Mouse (Mus musculus): ENCODE measurements around the gene Nr6a1. TPM values are rescaled to one million over a fixed set of nuclear protein-coding genes. Genes with fewer than 3 reads are reported as not detected.

Nr6a1 gene
- polyA plus RNA-seq, 1 experiment from 2014 or later: 1.9 TPM

DNA sequence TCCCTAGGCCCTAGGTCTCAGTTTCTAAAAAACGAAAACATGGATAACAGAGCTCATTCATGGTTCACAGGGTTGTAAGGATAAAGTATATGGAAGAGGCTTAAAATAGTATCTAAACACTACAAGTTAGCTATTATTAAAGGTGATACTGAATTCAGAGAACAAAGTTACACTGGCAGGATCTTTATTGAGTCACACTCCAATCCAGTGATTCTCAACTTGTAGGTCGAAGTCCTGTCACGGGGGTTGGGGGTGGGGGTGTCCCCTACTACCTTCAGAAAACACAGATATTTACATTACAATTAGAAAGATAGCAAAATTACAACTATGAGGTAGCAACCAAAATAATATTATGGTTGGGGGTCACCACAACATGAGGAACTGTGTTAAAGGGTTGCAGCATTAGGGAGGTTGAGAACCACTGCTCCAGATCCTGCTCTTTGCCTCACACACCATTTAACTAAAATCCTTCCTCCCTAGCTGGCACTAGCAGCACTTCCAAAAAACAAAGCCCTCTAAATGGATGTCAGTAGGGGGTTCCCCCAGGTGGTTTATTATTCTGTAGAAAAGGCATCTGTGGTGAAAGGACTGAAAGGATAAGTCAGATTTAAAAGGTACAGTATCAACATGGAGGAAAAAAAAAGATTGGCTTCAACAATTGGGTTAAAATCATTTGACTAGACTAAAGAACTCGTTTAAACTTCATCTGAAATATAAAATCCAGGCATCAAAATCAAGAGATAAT is 10.4 kb downstream of the Nr6a1 start:
- 39% methylated on average over 4 of the region's 4 CpGs for WGBS
- no peaks in the 10 kb centered on the region for H3K27me3 ChIP-seq (ENCODE audit: insufficient read depth, low read length)
- no peak overlapping the region for H3K9ac ChIP-seq
- no peaks in the 10 kb centered on the region for H3K9me3 ChIP-seq (ENCODE audit: low read depth, low read length)
- TF ChIP-seq CTCF (IDR thresholded peaks at IDR 0.05; ENCODE audit: low read depth): no peak
- H3K36me3 ChIP-seq (ENCODE audit: insufficient read depth): no peaks in the 10 kb centered on the region
- ATAC-seq (ENCODE audit: insufficient read depth) (no peak), DNase-seq (no peak)
- H3K4me2 ChIP-seq: no peak overlapping the region
- no peaks in the 10 kb centered on the region for H3K4me1 ChIP-seq (ENCODE audit: insufficient read depth)
- no peak overlapping the region for H3K4me3 ChIP-seq (ENCODE audit: low read depth, low read length)
- no peak overlapping the region for H3K27ac ChIP-seq (ENCODE audit: low read depth)

DNA sequence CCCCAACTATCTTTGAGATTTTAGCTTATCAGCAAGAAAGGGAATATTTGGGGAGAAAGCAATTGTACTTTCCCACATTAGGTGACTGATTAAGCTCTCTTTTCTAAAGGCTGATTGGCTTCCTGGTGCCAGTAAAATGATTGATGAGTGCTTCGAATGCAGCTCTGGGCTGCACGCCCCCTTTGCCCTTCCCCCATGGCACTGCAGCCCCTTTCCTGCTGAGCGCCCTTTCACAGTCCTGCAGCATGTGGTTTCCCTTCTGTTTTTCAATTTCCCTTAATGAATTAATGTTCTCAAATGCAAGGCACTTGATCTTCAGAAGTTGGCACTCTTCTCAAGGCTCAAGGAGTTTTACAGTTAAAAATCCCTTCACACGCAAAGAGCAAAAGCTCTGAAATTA is 12.5 kb downstream of the Nr6a1 start:
- H3K4me3 ChIP-seq (ENCODE audit: low read depth, low read length): no peak overlapping the region
- WGBS: 27% methylated on average over 4 of the region's 4 CpGs
- no peak overlapping the region for H3K9ac ChIP-seq
- no peaks in the 10 kb centered on the region for H3K4me1 ChIP-seq (ENCODE audit: insufficient read depth)
- no peak for TF ChIP-seq CTCF (IDR thresholded peaks at IDR 0.05; ENCODE audit: low read depth)
- DNase-seq (no peak), ATAC-seq (ENCODE audit: insufficient read depth) (no peak)
- no peaks in the 10 kb centered on the region for H3K9me3 ChIP-seq (ENCODE audit: low read depth, low read length)
- H3K27ac ChIP-seq (ENCODE audit: low read depth): no peak overlapping the region
- no peaks in the 10 kb centered on the region for H3K36me3 ChIP-seq (ENCODE audit: insufficient read depth)
- H3K27me3 ChIP-seq (ENCODE audit: insufficient read depth, low read length): no peaks in the 10 kb centered on the region
- H3K4me2 ChIP-seq: no peak overlapping the region

DNA sequence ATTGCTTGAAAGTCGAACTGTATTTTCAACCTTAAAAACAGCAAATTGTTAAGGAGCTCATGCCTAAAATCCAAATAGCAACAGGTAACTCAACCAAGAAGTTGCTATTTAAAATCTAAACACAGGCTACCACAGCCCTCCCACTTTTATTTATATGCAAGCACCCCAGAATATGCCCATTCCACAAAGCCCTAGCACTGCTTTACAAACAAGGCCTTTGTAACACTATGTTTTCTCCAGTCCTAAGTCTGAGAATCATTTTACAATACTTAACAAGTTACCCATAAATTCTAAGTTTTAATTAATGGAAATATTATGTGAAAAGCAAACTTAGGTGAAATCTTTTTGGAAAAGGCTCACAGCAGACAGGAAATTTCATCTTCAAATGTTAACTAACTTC is 13.0 kb downstream of the Nr6a1 start:
- 54% methylated on average over 1 of the region's 1 CpGs for WGBS
- ATAC-seq (ENCODE audit: insufficient read depth) (no peak), DNase-seq (no peak)
- Histone ChIP-seq H3K4me2 (no peak overlapping the region), H3K27me3 (ENCODE audit: insufficient read depth, low read length) (no peaks in the 10 kb centered on the region), H3K9ac (no peak overlapping the region), H3K4me1 (ENCODE audit: insufficient read depth) (no peaks in the 10 kb centered on the region), H3K36me3 (ENCODE audit: insufficient read depth) (no peaks in the 10 kb centered on the region), H3K4me3 (ENCODE audit: low read depth, low read length) (no peak overlapping the region), H3K27ac (ENCODE audit: low read depth) (no peak overlapping the region), H3K9me3 (ENCODE audit: low read depth, low read length) (no peaks in the 10 kb centered on the region)
- TF ChIP-seq CTCF (IDR thresholded peaks at IDR 0.05; ENCODE audit: low read depth): no peak

DNA sequence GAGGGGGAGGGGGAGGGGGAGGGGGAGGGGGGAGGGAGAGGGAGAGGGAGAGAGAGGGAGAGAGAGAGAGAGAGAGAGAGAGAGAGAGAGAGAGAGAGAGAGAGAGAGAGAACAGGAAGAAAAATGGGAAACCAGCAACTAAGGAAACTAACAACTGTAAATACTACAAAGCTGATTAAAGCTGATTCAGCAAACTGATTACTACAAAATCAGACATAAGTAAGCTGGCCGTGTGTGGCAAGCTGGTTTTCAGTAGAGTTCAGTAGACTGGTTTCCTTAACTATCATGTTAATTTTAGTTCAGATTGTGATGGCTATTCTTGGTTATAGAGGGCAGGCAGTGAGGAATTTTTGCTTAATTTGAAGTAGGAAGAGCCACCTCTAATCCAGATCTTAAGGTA is 18.9 kb downstream of the Nr6a1 start:
- Histone ChIP-seq H3K4me3 (ENCODE audit: low read depth, low read length) (no peak overlapping the region), H3K27me3 (ENCODE audit: insufficient read depth, low read length) (no peaks in the 10 kb centered on the region), H3K36me3 (ENCODE audit: insufficient read depth) (no peaks in the 10 kb centered on the region), H3K9me3 (ENCODE audit: low read depth, low read length) (no peaks in the 10 kb centered on the region), H3K4me2 (no peak overlapping the region), H3K4me1 (ENCODE audit: insufficient read depth) (no peaks in the 10 kb centered on the region), H3K27ac (ENCODE audit: low read depth) (no peak overlapping the region), H3K9ac (no peak overlapping the region)
- no peak for TF ChIP-seq CTCF (IDR thresholded peaks at IDR 0.05; ENCODE audit: low read depth)
- DNase-seq: no peak
- no peak for ATAC-seq (ENCODE audit: insufficient read depth)
- 54% methylated on average over 1 of the region's 1 CpGs for WGBS

DNA sequence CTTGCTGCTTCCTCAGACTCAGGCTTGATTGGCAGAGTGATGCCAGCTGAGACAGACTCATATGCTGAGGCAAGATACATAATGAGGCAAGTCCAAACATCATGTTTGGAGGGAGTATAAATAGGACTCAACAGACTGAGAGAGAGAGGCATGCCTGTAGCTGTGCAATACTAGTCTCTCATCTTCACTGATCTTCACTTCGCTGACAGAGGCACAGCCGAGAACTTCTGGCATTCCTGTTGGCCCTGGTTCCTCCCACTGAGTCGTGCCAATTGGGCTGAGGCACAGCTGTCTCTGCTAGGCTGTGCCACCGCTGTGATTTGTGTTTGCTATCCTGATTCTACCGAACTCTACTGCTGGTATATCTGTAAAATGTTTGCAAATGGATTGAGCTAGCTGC is 21.4 kb downstream of the Nr6a1 start:
- H3K36me3 ChIP-seq (ENCODE audit: insufficient read depth): no peaks in the 10 kb centered on the region
- no peak overlapping the region for H3K4me3 ChIP-seq (ENCODE audit: low read depth, low read length)
- H3K4me2 ChIP-seq: no peak overlapping the region
- H3K4me1 ChIP-seq (ENCODE audit: insufficient read depth): no peaks in the 10 kb centered on the region
- H3K9ac ChIP-seq: no peak overlapping the region
- no peaks in the 10 kb centered on the region for H3K9me3 ChIP-seq (ENCODE audit: low read depth, low read length)
- no peaks in the 10 kb centered on the region for H3K27me3 ChIP-seq (ENCODE audit: insufficient read depth, low read length)
- TF ChIP-seq CTCF (IDR thresholded peaks at IDR 0.05; ENCODE audit: low read depth): no peak
- 66% methylated on average over 5 of the region's 5 CpGs for WGBS
- no peak for DNase-seq
- no peak overlapping the region for H3K27ac ChIP-seq (ENCODE audit: low read depth)
- no peak for ATAC-seq (ENCODE audit: insufficient read depth)

DNA sequence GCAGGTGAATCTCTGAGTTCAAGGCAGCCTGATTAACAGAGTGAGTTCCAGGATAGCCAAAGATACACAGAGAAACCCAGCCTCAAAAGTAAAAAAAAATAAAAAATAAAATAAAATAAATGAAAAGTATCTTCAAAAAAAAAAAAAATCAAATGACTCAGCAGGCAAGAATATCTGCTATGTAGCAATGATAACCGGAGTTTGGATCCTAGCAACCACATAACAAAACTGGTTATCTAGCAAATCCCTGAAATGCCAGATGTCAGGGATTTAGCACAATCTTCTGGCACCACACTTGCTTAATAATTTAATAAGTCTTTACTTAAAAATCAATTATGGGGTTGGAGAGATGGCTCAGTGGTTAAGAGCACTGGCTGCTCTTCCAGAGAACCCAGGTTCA is 23.2 kb downstream of the Nr6a1 start:
- H3K27me3 ChIP-seq (ENCODE audit: insufficient read depth, low read length): no peaks in the 10 kb centered on the region
- no peaks in the 10 kb centered on the region for H3K4me1 ChIP-seq (ENCODE audit: insufficient read depth)
- H3K4me3 ChIP-seq (ENCODE audit: low read depth, low read length): no peak overlapping the region
- H3K4me2 ChIP-seq: no peak overlapping the region
- ATAC-seq (ENCODE audit: insufficient read depth) (no peak), DNase-seq (no peak)
- H3K9ac ChIP-seq: no peak overlapping the region
- H3K9me3 ChIP-seq (ENCODE audit: low read depth, low read length): no peaks in the 10 kb centered on the region
- no peak overlapping the region for H3K27ac ChIP-seq (ENCODE audit: low read depth)
- H3K36me3 ChIP-seq (ENCODE audit: insufficient read depth): no peaks in the 10 kb centered on the region
- TF ChIP-seq CTCF (IDR thresholded peaks at IDR 0.05; ENCODE audit: low read depth): no peak
- WGBS: 79% methylated on average over 1 of the region's 1 CpGs

DNA sequence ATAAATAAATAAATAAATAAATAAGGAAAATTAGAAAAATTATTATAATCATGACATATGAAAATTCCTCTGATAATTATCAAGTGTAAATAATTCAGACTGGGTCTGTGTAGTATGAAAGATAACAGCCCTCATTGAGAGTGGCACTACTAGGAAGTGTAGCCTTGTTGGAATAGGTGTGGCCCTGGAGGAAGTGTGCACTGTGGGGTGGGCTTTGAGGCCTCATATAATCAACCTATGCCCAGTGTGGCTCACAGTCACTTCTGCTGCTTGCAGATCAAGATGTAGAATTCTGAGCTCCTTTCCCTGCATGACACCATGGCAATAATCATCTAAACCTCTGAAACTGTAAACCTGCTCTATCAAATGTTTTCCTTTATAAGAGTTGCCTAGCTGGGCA is 24.6 kb downstream of the Nr6a1 start:
- H3K36me3 ChIP-seq (ENCODE audit: insufficient read depth): no peaks in the 10 kb centered on the region
- no peak overlapping the region for H3K9ac ChIP-seq
- TF ChIP-seq CTCF (IDR thresholded peaks at IDR 0.05; ENCODE audit: low read depth): no peak
- H3K9me3 ChIP-seq (ENCODE audit: low read depth, low read length): no peaks in the 10 kb centered on the region
- no peaks in the 10 kb centered on the region for H3K4me1 ChIP-seq (ENCODE audit: insufficient read depth)
- DNase-seq (no peak), ATAC-seq (ENCODE audit: insufficient read depth) (no peak)
- no peaks in the 10 kb centered on the region for H3K27me3 ChIP-seq (ENCODE audit: insufficient read depth, low read length)
- no peak overlapping the region for H3K4me3 ChIP-seq (ENCODE audit: low read depth, low read length)
- no peak overlapping the region for H3K4me2 ChIP-seq
- no peak overlapping the region for H3K27ac ChIP-seq (ENCODE audit: low read depth)
